In genomic region chr3:127498197-127498741, GRCm38 (mm10) we compare ENCODE assay signal across 1 mouse cellular context.
TF ChIP-seq lines count a peak whose summit lies in the region.

No protein-coding gene starts in this region.

TF ChIP-seq in MEL, 35 proteins besides CTCF, POLR2A, EP300 and RAD21 (continued from another document):
- TF ChIP-seq TBP (IDR thresholded peaks at IDR 0.05; ENCODE audit: low read depth, low read length) (0 out of 2 replicates have a peak, but pooled peaks have one; percentile 34), ZKSCAN1 (IDR thresholded peaks at IDR 0.05; ENCODE audit: low read depth, low read length) (no peak), MEF2A (IDR thresholded peaks at IDR 0.05; ENCODE audit: extremely low read depth, insufficient replicate concordance, low read depth, low read length, poor library complexity, severe bottlenecking) (no peak), TAL1 (IDR thresholded peaks at IDR 0.05; ENCODE audit: low read length) (no peak), BHLHE40 (IDR thresholded peaks at IDR 0.05; ENCODE audit: borderline replicate concordance, low read depth, low read length) (no peak; the same call in 1 of the 2 replicates), TCF12 (IDR thresholded peaks at IDR 0.05; ENCODE audit: low read depth, low read length) (no peak), POLR2AphosphoS5 (IDR thresholded peaks at IDR 0.05; ENCODE audit: borderline replicate concordance, low read depth, low read length) (no peak), JUND (IDR thresholded peaks at IDR 0.05; ENCODE audit: low read depth, low read length) (no peak), CHD1 (IDR thresholded peaks at IDR 0.05; ENCODE audit: low read depth, low read length) (no peak), USF2 (IDR thresholded peaks at IDR 0.05; ENCODE audit: borderline replicate concordance in 1 of 2, insufficient read depth in 1 of 2, low read depth in 1 of 2, low read length in 2 of 2) (peak in 1 of 2 experiments; percentile 70; a peak in 2 of 4 replicates), MYB (IDR thresholded peaks at IDR 0.05; ENCODE audit: low read depth, low read length) (peak; percentile 38), MXI1 (IDR thresholded peaks at IDR 0.05; ENCODE audit: low read depth, low read length) (peak; percentile 60; the same call in 1 of the 2 replicates), MAX (IDR thresholded peaks at IDR 0.05; ENCODE audit: low read length) (peak; percentile 38; the same call in 1 of the 2 replicates), CHD2 (IDR thresholded peaks at IDR 0.05; ENCODE audit: low read length) (no peak), USF1 (IDR thresholded peaks at IDR 0.05; ENCODE audit: low read depth, low read length) (peak; percentile 94), UBTF (IDR thresholded peaks at IDR 0.05; ENCODE audit: borderline replicate concordance, insufficient read depth, low read depth, low read length) (no peak), POLR2AphosphoS2 (IDR thresholded peaks at IDR 0.05; ENCODE audit: low read length) (peak; percentile 56; the same call in 1 of the 2 replicates), SMC3 (IDR thresholded peaks at IDR 0.05; ENCODE audit: low read depth, low read length) (no peak), GATA1 (IDR thresholded peaks at IDR 0.05; ENCODE audit: low read depth, low read length) (no peak), HCFC1 (IDR thresholded peaks at IDR 0.05; ENCODE audit: low read depth, low read length) (0 out of 2 replicates have a peak, but pooled peaks have one; percentile 32), E2F4 (IDR thresholded peaks at IDR 0.05; ENCODE audit: borderline replicate concordance, low read depth, low read length) (no peak), GABPA (IDR thresholded peaks at IDR 0.05; ENCODE audit: low read depth, low read length) (no peak), MYC (IDR thresholded peaks at IDR 0.05; ENCODE audit: low read depth, low read length) (no peak)
